Mouse (Mus musculus) granulocyte monocyte progenitor cell, adult 5-6 weeks (primary cell): ENCODE measurements around the gene Spen. TPM values are rescaled to one million over a fixed set of nuclear protein-coding genes. Genes with fewer than 3 reads are reported as not detected.
"Not testable (repeated sequence)": the region's sequence is repeated elsewhere in the genome, so short reads cannot be mapped to it uniquely, and the experiment has no call there.

Experiments used
- ATAC-seq: replicated peaks from 2 replicates; pipeline ENCODE4 v1.8.0; 2016; ENCODE audit warnings: mild to moderate bottlenecking, moderate TSS enrichment, inconsistent platforms; ENCODE audit not compliant: poor library complexity, severe bottlenecking
- total RNA-seq, 2 experiments: library from RNA; stranded (forward) in 1 of 2; stranded (reverse) in 1 of 2; fragments of 200-712, 200-1000 nt in 1 of 2; fragments of >200 nt in 1 of 2; fragmentation: Nextera tagmentation in 1 of 2; gene quantifications; 2 replicates each; pipeline ENCODE4 v1.2.3; 2014 to 2017

The Spen gene
- total RNA-seq (2014; fragmentation: Nextera tagmentation) (37.8 TPM in 2 replicates), total RNA-seq (2017) (21.4 and 25.5 TPM in 2 replicates)

- peak; percentile 67 for ATAC-seq
Measured at GRCm38 (mm10) chr4:141538408-141539212, at the start of gene Spen. Gene Spen (minus strand): TSS chr4:141538597.

- no peak for ATAC-seq
Measured at GRCm38 (mm10) chr4:141583919-141584318, 45.5 kb upstream of the Spen start.

- ATAC-seq: no peak
Measured at GRCm38 (mm10) chr4:141581051-141581450, 42.7 kb upstream of the Spen start.

- ATAC-seq: no peak
Measured at GRCm38 (mm10) chr4:141578833-141579232, 40.4 kb upstream of the Spen start.

- no peak for ATAC-seq
Measured at GRCm38 (mm10) chr4:141576877-141577276, 38.5 kb upstream of the Spen start.

- no peak for ATAC-seq
Measured at GRCm38 (mm10) chr4:141576404-141576803, 38.0 kb upstream of the Spen start.

- peak; percentile 31 for ATAC-seq
Measured at GRCm38 (mm10) chr4:141574789-141575702, 36.6 kb upstream of the Spen start.

- peak; percentile 71 for ATAC-seq
Measured at GRCm38 (mm10) chr4:141573359-141573966, 35.1 kb upstream of the Spen start.

GRCm38 (mm10) chr4:141572668-141573358, 34.4 kb upstream of the Spen start:
- ATAC-seq: peak; percentile 46

- ATAC-seq: no peak
Measured at GRCm38 (mm10) chr4:141571934-141572333, 33.5 kb upstream of the Spen start.

- ATAC-seq: no peak
Measured at GRCm38 (mm10) chr4:141571337-141571739, 32.9 kb upstream of the Spen start.

GRCm38 (mm10) chr4:141570821-141571220, 32.4 kb upstream of the Spen start:
- ATAC-seq: no peak

- ATAC-seq: no peak
Measured at GRCm38 (mm10) chr4:141570004-141570403, 31.6 kb upstream of the Spen start.

- no peak for ATAC-seq
Measured at GRCm38 (mm10) chr4:141568966-141569365, 30.6 kb upstream of the Spen start.

GRCm38 (mm10) chr4:141567174-141567573, 28.8 kb upstream of the Spen start:
- not testable (repeated sequence) for ATAC-seq

GRCm38 (mm10) chr4:141566187-141566586, 27.8 kb upstream of the Spen start:
- ATAC-seq: no peak

- ATAC-seq: no peak
Measured at GRCm38 (mm10) chr4:141565325-141565724, 26.9 kb upstream of the Spen start.

GRCm38 (mm10) chr4:141564660-141565059, 26.3 kb upstream of the Spen start:
- ATAC-seq: no peak

GRCm38 (mm10) chr4:141564209-141564608, 25.8 kb upstream of the Spen start:
- no peak for ATAC-seq

GRCm38 (mm10) chr4:141562281-141562680, 23.9 kb upstream of the Spen start:
- ATAC-seq: no peak
